Mouse (Mus musculus) lung, embryonic 15.5 days (tissue): ENCODE measurements around the gene Xxylt1. TPM values are rescaled to one million over a fixed set of nuclear protein-coding genes. Genes with fewer than 3 reads are reported as not detected.

Experiments
- ATAC-seq: fragments of 200-750 bp; cut with Nextera tagmentation; 2 replicates; pipeline ENCODE4 v1.8.0; 2017; ENCODE audit warnings: moderate number of reproducible peaks, borderline replicate concordance; ENCODE audit not compliant: low FRiP score, low TSS enrichment; ENCODE audit errors: extremely low read depth
- H3K27ac ChIP-seq: fragments of 300-500 bp; sonication (generic); 2 replicates; pipeline ENCODE4 v1.5.1; 2015; ENCODE audit warnings: moderate library complexity, mild to moderate bottlenecking, inconsistent platforms
- H3K27me3 ChIP-seq: fragments of 300-500 bp; sonication (generic); 2 replicates; pipeline ENCODE4 v1.6.1; 2015; ENCODE audit warnings: inconsistent platforms
- H3K36me3 ChIP-seq: fragments of 300-500 bp; sonication (generic); 2 replicates; pipeline ENCODE4 v1.6.1; 2015; ENCODE audit warnings: inconsistent platforms
- H3K4me1 ChIP-seq: fragments of 300-500 bp; sonication (generic); 2 replicates; pipeline ENCODE4 v1.6.1; 2015; ENCODE audit warnings: inconsistent platforms
- H3K4me2 ChIP-seq: fragments of 300-500 bp; sonication (generic); 2 replicates; pipeline ENCODE4 v1.6.1; 2015; ENCODE audit warnings: inconsistent platforms, mild to moderate bottlenecking, moderate library complexity
- H3K4me3 ChIP-seq: fragments of 300-500 bp; sonication (generic); 2 replicates; pipeline ENCODE4 v1.5.1; 2015; ENCODE audit warnings: mild to moderate bottlenecking, inconsistent platforms
- H3K9ac ChIP-seq: fragments of 300-500 bp; sonication (generic); 2 replicates; pipeline ENCODE4 v1.6.1; 2015; ENCODE audit warnings: inconsistent platforms
- H3K9me3 ChIP-seq: fragments of 300-500 bp; sonication (generic); 2 replicates; pipeline ENCODE4 v1.6.1; 2016; ENCODE audit warnings: inconsistent platforms
- WGBS: fragments of 180-500 bp; shearing (Covaris S2); methylation state at CpG from one replicate; pipeline ENCODE4 v1.1.7; 2015; 5-methylcytosine and 5-hydroxymethylcytosine counted together
- polyA plus RNA-seq: library from polyadenylated mRNA; unstranded; fragments of >200 nt; fragmentation: Nextera tagmentation; extraction: Ambion mirVana; gene quantifications from 2 replicates; pipeline ENCODE4 v1.2.1, GENCODE M21; 2015

The Xxylt1 gene
- polyA plus RNA-seq, 1 experiment from 2014 or later, result 17.2 TPM

DNA sequence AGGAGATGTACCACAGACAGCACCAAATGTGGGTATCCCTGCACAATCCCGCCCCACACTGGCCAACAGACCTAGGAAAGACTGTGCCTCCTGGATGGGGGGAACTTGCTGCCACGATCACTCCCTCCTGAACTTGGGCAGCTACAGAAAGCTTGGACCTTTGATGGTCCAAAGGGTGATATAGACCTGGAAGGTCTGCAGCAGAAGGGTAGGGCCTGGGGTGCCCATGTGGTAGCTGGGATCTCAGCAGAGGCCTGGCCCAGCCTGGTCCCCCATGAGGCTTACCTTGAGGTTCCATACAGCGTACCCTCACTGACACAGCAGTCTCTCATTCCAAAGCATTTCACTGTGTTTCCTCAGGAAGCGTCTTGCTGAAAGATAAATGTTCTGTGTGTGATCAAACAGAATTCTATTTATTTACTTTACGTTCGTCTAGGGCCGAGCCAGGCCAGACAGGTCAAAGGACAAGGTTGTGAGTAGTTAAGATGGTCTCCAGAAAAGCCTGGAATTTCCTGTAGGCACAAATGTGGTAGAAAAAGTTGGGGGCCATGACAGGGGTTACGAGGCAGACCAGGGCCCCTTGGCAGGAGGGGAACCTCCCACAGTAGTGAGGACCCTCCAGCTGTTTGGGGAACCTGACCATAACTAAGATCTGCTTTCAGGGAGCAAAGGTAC is 153.0 kb downstream of the Xxylt1 start:
- H3K4me1 ChIP-seq, result peaks cover 17% of the 10 kb centered on the region; the same call in 1 of the 2 replicates
- no peaks in the 10 kb centered on the region for H3K9me3 ChIP-seq
- no peak for ATAC-seq
- no peak overlapping the region for H3K4me2 ChIP-seq
- no peak overlapping the region for H3K9ac ChIP-seq
- no peak overlapping the region for H3K27ac ChIP-seq
- H3K36me3 ChIP-seq, result no peaks in the 10 kb centered on the region
- no peaks in the 10 kb centered on the region for H3K27me3 ChIP-seq
- no peak overlapping the region for H3K4me3 ChIP-seq
- WGBS, result 42% methylated on average over 8 of the region's 8 CpGs

DNA sequence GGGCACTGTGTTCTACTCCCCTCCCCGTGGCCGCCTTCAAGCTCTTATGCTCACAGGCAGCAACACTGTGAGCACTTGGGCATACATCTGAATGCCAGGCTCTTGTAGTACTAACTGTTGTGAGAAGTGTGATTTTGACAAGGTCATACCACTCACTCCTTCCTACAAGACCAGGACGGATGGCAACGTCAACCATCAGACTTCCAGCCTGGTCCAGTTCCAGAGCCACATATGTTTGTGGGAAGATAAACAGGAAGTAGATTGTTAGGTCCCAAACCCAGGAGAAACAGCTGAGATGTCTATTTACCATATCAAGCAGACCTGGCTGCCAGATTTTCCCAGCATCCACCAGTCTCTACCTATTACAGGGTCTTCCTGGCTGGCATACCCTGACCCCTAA is 155.7 kb downstream of the Xxylt1 start:
- WGBS, result 44% methylated on average over 4 of the region's 4 CpGs
- H3K4me1 ChIP-seq, result peaks cover 17% of the 10 kb centered on the region; the same call in 1 of the 2 replicates
- no peaks in the 10 kb centered on the region for H3K27me3 ChIP-seq
- no peak overlapping the region for H3K27ac ChIP-seq
- no peak for ATAC-seq
- H3K4me3 ChIP-seq, result no peak overlapping the region
- H3K36me3 ChIP-seq, result no peaks in the 10 kb centered on the region
- H3K9ac ChIP-seq, result no peak overlapping the region
- no peaks in the 10 kb centered on the region for H3K9me3 ChIP-seq
- H3K4me2 ChIP-seq, result no peak overlapping the region

DNA sequence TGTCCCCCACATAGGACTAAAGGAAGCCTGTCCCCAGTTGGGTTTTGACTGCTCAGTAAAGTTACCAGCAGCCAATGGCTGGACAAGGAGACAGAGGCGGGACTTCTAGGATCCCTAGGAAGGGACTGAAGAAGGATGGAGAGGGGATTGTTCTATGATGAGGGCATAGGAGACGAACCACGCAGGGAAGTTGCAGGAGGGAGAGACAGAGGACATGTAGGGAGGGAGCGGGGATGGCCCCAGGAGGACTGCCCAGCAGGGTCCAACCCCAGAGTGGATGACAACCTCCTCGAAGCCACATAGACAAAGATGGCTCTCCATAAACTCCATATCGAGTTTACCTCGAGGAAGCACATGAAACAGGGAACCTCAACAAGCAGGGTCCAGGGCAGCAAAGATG is 157.3 kb downstream of the Xxylt1 start:
- H3K27me3 ChIP-seq, result no peaks in the 10 kb centered on the region
- H3K27ac ChIP-seq, result no peak overlapping the region
- 77% methylated on average over 7 of the region's 7 CpGs for WGBS

DNA sequence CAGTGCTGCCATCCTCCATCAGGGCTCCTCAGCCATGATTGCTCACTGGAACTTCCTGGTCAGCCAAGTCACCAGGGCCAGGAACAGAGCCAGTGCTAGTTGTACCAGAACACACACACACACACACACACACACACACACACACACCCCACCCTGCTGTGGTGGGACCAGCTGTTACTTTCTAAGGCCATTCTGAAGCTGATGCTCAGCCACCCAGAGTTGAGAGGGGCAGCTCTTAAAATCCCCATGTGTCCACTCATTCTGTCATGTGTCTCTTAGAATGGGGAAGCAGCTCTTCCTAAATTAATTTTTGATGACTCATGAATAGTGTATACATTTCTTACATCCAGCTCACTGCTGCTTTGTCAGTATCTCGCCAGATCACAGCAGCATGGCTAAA is 158.7 kb downstream of the Xxylt1 start:
- no peak for ATAC-seq
- no peaks in the 10 kb centered on the region for H3K27me3 ChIP-seq
- H3K36me3 ChIP-seq, result no peaks in the 10 kb centered on the region
- H3K9me3 ChIP-seq, result no peaks in the 10 kb centered on the region
- H3K27ac ChIP-seq, result no peak overlapping the region
- no peak overlapping the region for H3K9ac ChIP-seq
- 53% methylated on average over 1 of the region's 1 CpGs for WGBS
- peaks cover 14% of the 10 kb centered on the region; the same call in 1 of the 2 replicates for H3K4me1 ChIP-seq
- no peak overlapping the region for H3K4me2 ChIP-seq
- H3K4me3 ChIP-seq, result no peak overlapping the region

More for the DNA sequence above, 157.3 kb downstream of the Xxylt1 start:
- ATAC-seq, result no peak
- Histone ChIP-seq H3K4me1 (peaks cover 17% of the 10 kb centered on the region; the same call in 1 of the 2 replicates), H3K36me3 (no peaks in the 10 kb centered on the region), H3K4me3 (no peak overlapping the region), H3K9me3 (no peaks in the 10 kb centered on the region), H3K4me2 (no peak overlapping the region), H3K9ac (no peak overlapping the region)

- Histone ChIP-seq H3K27ac (no peak overlapping the region), H3K4me3 (no peak overlapping the region), H3K4me1 (no peaks in the 10 kb centered on the region), H3K9me3 (no peaks in the 10 kb centered on the region), H3K36me3 (no peaks in the 10 kb centered on the region), H3K9ac (no peak overlapping the region), H3K4me2 (no peak overlapping the region), H3K27me3 (no peaks in the 10 kb centered on the region)
- WGBS, result 92% methylated on average over 7 of the region's 7 CpGs
- no peak for ATAC-seq
These were observed 162.4 kb downstream of the Xxylt1 start for GRCm38 (mm10) chr16:30918866-30919265.

DNA sequence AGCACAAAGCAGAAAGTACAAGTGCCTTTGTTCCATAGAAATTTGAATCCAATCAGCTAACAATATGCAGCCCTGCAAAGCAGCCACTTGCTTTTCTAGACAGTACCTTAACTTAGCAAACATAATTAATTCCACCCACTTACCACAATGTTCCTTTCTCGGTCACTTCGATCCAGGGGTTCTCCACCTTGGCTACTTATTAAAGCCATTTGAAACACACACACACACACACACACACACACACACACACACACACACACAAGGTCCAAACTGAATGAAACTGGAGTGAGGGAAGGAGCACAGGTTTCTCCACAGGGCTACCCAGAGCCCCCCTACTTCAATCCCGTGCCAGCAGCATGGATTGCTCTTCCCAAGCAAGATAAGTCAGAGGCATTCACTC is 164.3 kb downstream of the Xxylt1 start:
- Histone ChIP-seq H3K4me3 (no peak overlapping the region), H3K4me2 (no peak overlapping the region)
- 72% methylated on average over 3 of the region's 3 CpGs for WGBS

GRCm38 (mm10) chr16:30915611-30916220 is 165.5 kb downstream of the Xxylt1 start:
- H3K4me1 ChIP-seq, result no peaks in the 10 kb centered on the region
- ATAC-seq, result no peak
- H3K9me3 ChIP-seq, result no peaks in the 10 kb centered on the region
- no peak overlapping the region for H3K27ac ChIP-seq
- H3K4me3 ChIP-seq, result no peak overlapping the region
- H3K4me2 ChIP-seq, result no peak overlapping the region
- H3K27me3 ChIP-seq, result no peaks in the 10 kb centered on the region
- WGBS, result 76% methylated on average over 14 of the region's 14 CpGs
- H3K36me3 ChIP-seq, result no peaks in the 10 kb centered on the region
- H3K9ac ChIP-seq, result no peak overlapping the region

More for the DNA sequence above, 164.3 kb downstream of the Xxylt1 start:
- Histone ChIP-seq H3K4me1 (no peaks in the 10 kb centered on the region), H3K9ac (no peak overlapping the region), H3K27ac (no peak overlapping the region), H3K36me3 (no peaks in the 10 kb centered on the region), H3K9me3 (no peaks in the 10 kb centered on the region), H3K27me3 (no peaks in the 10 kb centered on the region)
- ATAC-seq, result no peak

Other genes starting within 250 kb of the Xxylt1 start
- gene Acap2, start 119.8 kb upstream of the Xxylt1 start, polyA plus RNA-seq, result 24.6 and 27.2 TPM in 2 replicates
- 107 TPM in 2 replicates for gene Ppp1r2, start 193.8 kb upstream of the Xxylt1 start, polyA plus RNA-seq
- gene Apod, start 233.4 kb upstream of the Xxylt1 start, polyA plus RNA-seq, result 0.60 and 1.3 TPM in 2 replicates